Mouse (Mus musculus): ENCODE data around the gene Piwil4. TPM values are rescaled to one million over a fixed set of nuclear protein-coding genes. Genes with fewer than 3 reads are reported as not detected.

Piwil4 gene
- polyA plus RNA-seq, 2 experiments = 0.08 TPM; not detected in 1

GRCm38 (mm10) chr9:14726629-14727028 is 13.9 kb downstream of the Piwil4 start:
- 45% methylated on average over 4 of the region's 4 CpGs for WGBS (ENCODE audit: insufficient replicate concordance)

GRCm38 (mm10) chr9:14726005-14726404 is 14.5 kb downstream of the Piwil4 start:
- no peak overlapping the region for H3K4me3 ChIP-seq (ENCODE audit: insufficient read depth in 1 of 2, low read depth in 2 of 2, low read length in 2 of 2)
- 76% methylated on average over 6 of the region's 6 CpGs for whole genome bisulfite sequencing (ENCODE audit: insufficient replicate concordance)
- no peak for DNase-seq (ENCODE audit: low read depth in 3 of 3, low spot score in 3 of 3)
- peaks cover 0 to 2% of the 10 kb centered on the region in 2 experiments; a peak in 1 of 4 replicates for H3K4me1 ChIP-seq (replicated peaks; ENCODE audit: control insufficient read depth in 2 of 2, insufficient read depth in 2 of 2, low read length in 1 of 2)
- H3K4me2 ChIP-seq (ENCODE audit: low read depth) = no peak overlapping the region
- no peaks in the 10 kb centered on the region for H3K27me3 ChIP-seq (ENCODE audit: control insufficient read depth, insufficient read depth, low read length)
- TF ChIP-seq CTCF (IDR thresholded peaks at IDR 0.05; ENCODE audit: low read depth) (no peak), EP300 (IDR thresholded peaks at IDR 0.05; ENCODE audit: low read depth) (no peak)
- no peak overlapping the region for H3K9ac ChIP-seq (replicated peaks)
- H3K9me3 ChIP-seq (ENCODE audit: control insufficient read depth, low read length) = no peaks in the 10 kb centered on the region
- no peaks in the 10 kb centered on the region for H3K36me3 ChIP-seq (replicated peaks; ENCODE audit: control insufficient read depth, insufficient read depth, low read depth)
- ATAC-seq (ENCODE audit: insufficient read depth) = no peak
- no peak overlapping the region for H3K27ac ChIP-seq

More at GRCm38 (mm10) chr9:14726629-14727028, 13.9 kb downstream of the Piwil4 start:
- H3K4me1 ChIP-seq (replicated peaks; ENCODE audit: control insufficient read depth in 2 of 2, insufficient read depth in 2 of 2, low read length in 1 of 2) = peaks cover 0 to 2% of the 10 kb centered on the region in 2 experiments; a peak in 1 of 4 replicates
- DNase-seq (ENCODE audit: low read depth in 3 of 3, low spot score in 3 of 3) (no peak), ATAC-seq (ENCODE audit: insufficient read depth) (no peak)
- H3K9ac ChIP-seq (replicated peaks) = no peak overlapping the region
- H3K9me3 ChIP-seq (ENCODE audit: control insufficient read depth, low read length) = no peaks in the 10 kb centered on the region
- no peak overlapping the region for H3K4me2 ChIP-seq (ENCODE audit: low read depth)
- TF ChIP-seq CTCF (IDR thresholded peaks at IDR 0.05; ENCODE audit: low read depth) (no peak), EP300 (IDR thresholded peaks at IDR 0.05; ENCODE audit: low read depth) (no peak)
- H3K27me3 ChIP-seq (ENCODE audit: control insufficient read depth, insufficient read depth, low read length) = no peaks in the 10 kb centered on the region
- no peaks in the 10 kb centered on the region for H3K36me3 ChIP-seq (replicated peaks; ENCODE audit: control insufficient read depth, insufficient read depth, low read depth)
- H3K4me3 ChIP-seq (ENCODE audit: insufficient read depth in 1 of 2, low read depth in 2 of 2, low read length in 2 of 2) = no peak overlapping the region
- no peak overlapping the region for H3K27ac ChIP-seq

- H3K4me3 ChIP-seq (ENCODE audit: insufficient read depth in 1 of 2, low read depth in 2 of 2, low read length in 2 of 2) = no peak overlapping the region
- no peaks in the 10 kb centered on the region for H3K9me3 ChIP-seq (ENCODE audit: control insufficient read depth, low read length)
- no peaks in the 10 kb centered on the region for H3K27me3 ChIP-seq (ENCODE audit: control insufficient read depth, insufficient read depth, low read length)
- DNase-seq (ENCODE audit: low read depth in 3 of 3, low spot score in 3 of 3) (no peak), ATAC-seq (ENCODE audit: insufficient read depth) (no peak)
- H3K4me2 ChIP-seq (ENCODE audit: low read depth) = no peak overlapping the region
- H3K27ac ChIP-seq = no peak overlapping the region
- no peaks in the 10 kb centered on the region for H3K36me3 ChIP-seq (replicated peaks; ENCODE audit: control insufficient read depth, insufficient read depth, low read depth)
- 23% methylated on average over 5 of the region's 5 CpGs for WGBS (ENCODE audit: insufficient replicate concordance)
- peaks cover 0 to 2% of the 10 kb centered on the region in 2 experiments; a peak in 1 of 4 replicates for H3K4me1 ChIP-seq (replicated peaks; ENCODE audit: control insufficient read depth in 2 of 2, insufficient read depth in 2 of 2, low read length in 1 of 2)
- TF ChIP-seq EP300 (IDR thresholded peaks at IDR 0.05; ENCODE audit: low read depth) (no peak), CTCF (IDR thresholded peaks at IDR 0.05; ENCODE audit: low read depth) (no peak)
- no peak overlapping the region for H3K9ac ChIP-seq (replicated peaks)
Measured at GRCm38 (mm10) chr9:14724755-14725420, 15.6 kb downstream of the Piwil4 start.

GRCm38 (mm10) chr9:14721610-14722009 is 18.9 kb downstream of the Piwil4 start:
- DNase-seq (ENCODE audit: low read depth in 3 of 3, low spot score in 3 of 3) = no peak
- Histone ChIP-seq H3K9me3 (ENCODE audit: control insufficient read depth, low read length) (no peaks in the 10 kb centered on the region), H3K9ac (replicated peaks) (no peak overlapping the region), H3K27ac (no peak overlapping the region), H3K4me3 (ENCODE audit: insufficient read depth in 1 of 2, low read depth in 2 of 2, low read length in 2 of 2) (no peak overlapping the region), H3K36me3 (replicated peaks; ENCODE audit: control insufficient read depth, insufficient read depth, low read depth) (no peaks in the 10 kb centered on the region), H3K27me3 (ENCODE audit: control insufficient read depth, insufficient read depth, low read length) (no peaks in the 10 kb centered on the region), H3K4me2 (ENCODE audit: low read depth) (no peak overlapping the region), H3K4me1 (replicated peaks; ENCODE audit: control insufficient read depth in 2 of 2, insufficient read depth in 2 of 2, low read length in 1 of 2) (0 out of 4 replicates have a peak, but pooled peaks cover 0 to 2% of the 10 kb centered on the region in 2 experiments)
- no peak for ATAC-seq (ENCODE audit: insufficient read depth)
- WGBS (ENCODE audit: insufficient replicate concordance) = 51% methylated on average over 5 of the region's 5 CpGs
- TF ChIP-seq EP300 (IDR thresholded peaks at IDR 0.05; ENCODE audit: low read depth) (no peak), CTCF (IDR thresholded peaks at IDR 0.05; ENCODE audit: low read depth) (no peak)

GRCm38 (mm10) chr9:14720384-14720783 is 20.1 kb downstream of the Piwil4 start:
- no peak overlapping the region for H3K4me3 ChIP-seq (ENCODE audit: insufficient read depth in 1 of 2, low read depth in 2 of 2, low read length in 2 of 2)
- H3K27me3 ChIP-seq (ENCODE audit: control insufficient read depth, insufficient read depth, low read length) = no peaks in the 10 kb centered on the region
- H3K9ac ChIP-seq (replicated peaks) = no peak overlapping the region
- H3K27ac ChIP-seq = no peak overlapping the region
- H3K4me1 ChIP-seq (replicated peaks; ENCODE audit: control insufficient read depth in 2 of 2, insufficient read depth in 2 of 2, low read length in 1 of 2) = 0 out of 4 replicates have a peak, but pooled peaks cover 0 to under 1% of the 10 kb centered on the region in 2 experiments
- H3K9me3 ChIP-seq (ENCODE audit: control insufficient read depth, low read length) = no peaks in the 10 kb centered on the region
- no peak overlapping the region for H3K4me2 ChIP-seq (ENCODE audit: low read depth)
- ATAC-seq (ENCODE audit: insufficient read depth) (no peak), DNase-seq (ENCODE audit: low read depth in 3 of 3, low spot score in 3 of 3) (no peak)
- WGBS (ENCODE audit: insufficient replicate concordance) = 57% methylated on average over 2 of the region's 2 CpGs
- H3K36me3 ChIP-seq (replicated peaks; ENCODE audit: control insufficient read depth, insufficient read depth, low read depth) = no peaks in the 10 kb centered on the region
- no peak for TF ChIP-seq EP300 (IDR thresholded peaks at IDR 0.05; ENCODE audit: low read depth)
- TF ChIP-seq CTCF (IDR thresholded peaks at IDR 0.05; ENCODE audit: low read depth) = no peak
